Mouse (Mus musculus): ENCODE measurements at regions not wholly inside any gene's neighbourhood (a gene's known extent, or its start where the extent isn't known, plus 50 kb on each side); places are given as distances from the start of the nearest gene placed in this dataset.

DNA sequence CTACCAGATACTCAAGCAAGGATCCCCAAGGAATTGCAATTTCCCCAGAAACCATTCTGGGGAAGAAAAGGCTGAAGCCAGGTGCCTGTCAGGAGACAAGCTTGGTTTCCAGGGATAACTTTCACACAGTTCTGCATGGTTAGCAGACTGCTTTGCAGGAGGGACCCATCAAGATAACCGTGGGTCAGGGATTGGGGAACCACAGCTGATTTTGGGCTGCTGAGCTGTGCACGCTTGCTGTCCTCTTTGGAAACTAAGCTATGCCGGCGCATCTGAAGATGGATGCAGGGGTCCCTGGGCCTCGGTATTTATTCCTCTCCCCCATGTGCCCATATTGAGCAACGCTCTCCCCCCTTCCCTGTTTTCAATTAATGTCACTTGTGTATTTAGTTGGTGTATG is 151.1 kb downstream of the Qrsl1 start:
- ATAC-seq (ENCODE audit: extremely low read depth, insufficient number of reproducible peaks, low FRiP score, poor library complexity, severe bottlenecking) (no peak), DNase-seq (ENCODE audit: low spot score) (no peak)
- Histone ChIP-seq H3K4me3 (ENCODE audit: low read depth, low read length) (no peak overlapping the region), H3K4me1 (ENCODE audit: insufficient read depth, low read depth, low read length) (peaks cover 10% of the 10 kb centered on the region), H3K36me3 (replicated peaks) (no peaks in the 10 kb centered on the region), H3K27me3 (ENCODE audit: insufficient read depth, low read length) (no peaks in the 10 kb centered on the region), H3K9me3 (replicated peaks) (no peaks in the 10 kb centered on the region)
- TF ChIP-seq POLR2AphosphoS5 (IDR thresholded peaks at IDR 0.05; ENCODE audit: insufficient replicate concordance, low read depth, low read length) (no peak), CTCF (IDR thresholded peaks at IDR 0.05; ENCODE audit: low read depth, low read length) (no peak), TAL1 (conservative IDR thresholded peaks at IDR 0.05; ENCODE audit: low read depth, low read length) (no peak), GATA2 (IDR thresholded peaks at IDR 0.05; ENCODE audit: borderline replicate concordance, low read depth, low read length) (no peak), GATA1 (IDR thresholded peaks at IDR 0.05; ENCODE audit: borderline replicate concordance, low read length) (no peak)

DNA sequence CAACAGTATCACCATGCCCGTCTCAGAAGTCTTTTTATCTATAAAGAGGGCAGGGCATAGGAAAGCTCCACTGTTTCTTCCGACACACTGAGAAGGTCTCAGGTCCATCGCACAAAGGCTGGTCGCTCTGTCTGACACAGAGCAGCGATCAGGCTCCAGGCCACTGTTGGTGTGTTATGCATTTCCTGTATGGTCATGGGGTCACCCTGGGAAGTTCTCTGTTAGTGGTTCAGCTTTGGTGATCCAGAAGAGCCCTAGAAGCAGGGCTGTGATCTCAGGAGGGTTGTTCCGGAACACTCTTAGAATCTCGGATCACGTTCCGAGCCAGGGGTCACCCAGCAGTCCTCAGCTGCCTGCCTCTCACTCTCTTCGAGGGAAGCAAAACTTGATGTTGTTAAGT is 150.7 kb downstream of the Qrsl1 start:
- no peak for TF ChIP-seq GATA2 (IDR thresholded peaks at IDR 0.05; ENCODE audit: borderline replicate concordance, low read depth, low read length)
- TF ChIP-seq POLR2AphosphoS5 (IDR thresholded peaks at IDR 0.05; ENCODE audit: insufficient replicate concordance, low read depth, low read length): no peak
- TF ChIP-seq TAL1 (conservative IDR thresholded peaks at IDR 0.05; ENCODE audit: low read depth, low read length): no peak
- TF ChIP-seq GATA1 (IDR thresholded peaks at IDR 0.05; ENCODE audit: borderline replicate concordance, low read length): no peak
- TF ChIP-seq CTCF (IDR thresholded peaks at IDR 0.05; ENCODE audit: low read depth, low read length): no peak
- Histone ChIP-seq H3K9me3 (replicated peaks) (no peaks in the 10 kb centered on the region), H3K36me3 (replicated peaks) (no peaks in the 10 kb centered on the region), H3K4me3 (ENCODE audit: low read depth, low read length) (no peak overlapping the region), H3K27me3 (ENCODE audit: insufficient read depth, low read length) (no peaks in the 10 kb centered on the region), H3K4me1 (ENCODE audit: insufficient read depth, low read depth, low read length) (peaks cover 10% of the 10 kb centered on the region)
- ATAC-seq (ENCODE audit: extremely low read depth, insufficient number of reproducible peaks, low FRiP score, poor library complexity, severe bottlenecking) (no peak), DNase-seq (ENCODE audit: low spot score) (no peak)

GRCm38 (mm10) chr10:43751881-43752675 is 149.5 kb downstream of the Qrsl1 start:
- DNase-seq (ENCODE audit: low spot score): no peak
- Histone ChIP-seq H3K4me3 (ENCODE audit: low read depth, low read length) (no peak overlapping the region), H3K36me3 (replicated peaks) (no peaks in the 10 kb centered on the region), H3K27me3 (ENCODE audit: insufficient read depth, low read length) (no peaks in the 10 kb centered on the region), H3K9me3 (replicated peaks) (no peaks in the 10 kb centered on the region), H3K4me1 (ENCODE audit: insufficient read depth, low read depth, low read length) (peaks cover 11% of the 10 kb centered on the region)
- TF ChIP-seq GATA2 (IDR thresholded peaks at IDR 0.05; ENCODE audit: borderline replicate concordance, low read depth, low read length) (no peak), TAL1 (conservative IDR thresholded peaks at IDR 0.05; ENCODE audit: low read depth, low read length) (no peak), GATA1 (IDR thresholded peaks at IDR 0.05; ENCODE audit: borderline replicate concordance, low read length) (no peak), CTCF (IDR thresholded peaks at IDR 0.05; ENCODE audit: low read depth, low read length) (no peak), POLR2AphosphoS5 (IDR thresholded peaks at IDR 0.05; ENCODE audit: insufficient replicate concordance, low read depth, low read length) (no peak)
- no peak for ATAC-seq (ENCODE audit: extremely low read depth, insufficient number of reproducible peaks, low FRiP score, poor library complexity, severe bottlenecking)

- H3K27me3 ChIP-seq (ENCODE audit: insufficient read depth, low read length): no peaks in the 10 kb centered on the region
- H3K4me1 ChIP-seq (ENCODE audit: insufficient read depth, low read depth, low read length): peaks cover 36% of the 10 kb centered on the region
- no peak for TF ChIP-seq TAL1 (conservative IDR thresholded peaks at IDR 0.05; ENCODE audit: low read depth, low read length)
- TF ChIP-seq CTCF (IDR thresholded peaks at IDR 0.05; ENCODE audit: low read depth, low read length): no peak
- TF ChIP-seq GATA1 (IDR thresholded peaks at IDR 0.05; ENCODE audit: borderline replicate concordance, low read length): no peak
- no peak for TF ChIP-seq POLR2AphosphoS5 (IDR thresholded peaks at IDR 0.05; ENCODE audit: insufficient replicate concordance, low read depth, low read length)
- no peak for TF ChIP-seq GATA2 (IDR thresholded peaks at IDR 0.05; ENCODE audit: borderline replicate concordance, low read depth, low read length)
- no peaks in the 10 kb centered on the region for H3K36me3 ChIP-seq (replicated peaks)
- no peak overlapping the region for H3K4me3 ChIP-seq (ENCODE audit: low read depth, low read length)
- no peaks in the 10 kb centered on the region for H3K9me3 ChIP-seq (replicated peaks)
- ATAC-seq (ENCODE audit: extremely low read depth, insufficient number of reproducible peaks, low FRiP score, poor library complexity, severe bottlenecking) (no peak), DNase-seq (ENCODE audit: low spot score) (no peak)
Measured at GRCm38 (mm10) chr10:43756881-43757565, 144.5 kb downstream of the Qrsl1 start.

DNA sequence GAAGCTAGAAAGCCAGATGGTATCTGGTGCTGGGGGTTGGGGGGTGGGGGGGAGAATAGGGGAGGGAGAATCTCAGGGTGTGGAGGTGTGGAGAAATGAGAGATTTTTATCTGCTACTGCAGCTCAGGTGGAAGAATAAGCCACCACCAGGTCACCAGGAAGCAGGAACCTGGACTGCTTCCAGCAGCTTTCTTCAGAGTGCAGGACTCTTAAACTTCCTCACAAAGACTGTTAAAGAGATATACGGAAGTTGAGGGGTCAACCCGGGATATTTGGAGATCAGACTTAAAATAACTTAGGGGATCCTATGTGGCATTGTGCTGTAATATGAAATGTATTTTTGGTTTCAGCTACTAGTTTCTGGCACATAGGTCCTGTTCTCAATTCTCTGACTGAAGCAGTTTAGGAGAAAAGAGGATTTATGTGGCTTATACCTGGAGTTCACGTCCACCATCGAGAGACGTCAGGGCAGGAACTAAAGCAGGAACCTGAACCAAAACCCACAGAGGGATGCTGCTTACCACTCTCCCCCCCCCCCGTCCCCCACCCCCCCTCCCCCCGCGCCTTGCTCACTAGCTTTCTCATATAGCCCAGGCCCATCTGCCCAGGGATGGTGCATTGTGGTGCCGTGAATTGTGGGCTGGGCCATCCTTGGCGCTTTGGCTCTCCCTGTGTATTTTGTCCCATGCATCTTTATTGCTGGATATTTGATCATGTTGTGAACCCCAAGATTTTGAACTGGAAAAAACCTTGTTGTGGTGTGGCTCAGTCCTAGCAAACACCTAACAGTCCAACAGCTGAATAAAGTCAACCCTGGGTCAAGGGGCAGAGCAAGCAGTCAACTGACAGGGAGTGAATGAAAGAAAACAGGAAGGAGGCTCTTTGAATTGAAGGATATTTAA is 143.2 kb downstream of the Qrsl1 start:
- ATAC-seq (ENCODE audit: extremely low read depth, insufficient number of reproducible peaks, low FRiP score, poor library complexity, severe bottlenecking): no peak
- no peaks in the 10 kb centered on the region for H3K27me3 ChIP-seq (ENCODE audit: insufficient read depth, low read length)
- no peak for DNase-seq (ENCODE audit: low spot score)
- TF ChIP-seq TAL1 (conservative IDR thresholded peaks at IDR 0.05; ENCODE audit: low read depth, low read length): no peak
- no peak for TF ChIP-seq CTCF (IDR thresholded peaks at IDR 0.05; ENCODE audit: low read depth, low read length)
- no peak for TF ChIP-seq GATA1 (IDR thresholded peaks at IDR 0.05; ENCODE audit: borderline replicate concordance, low read length)
- no peak for TF ChIP-seq POLR2AphosphoS5 (IDR thresholded peaks at IDR 0.05; ENCODE audit: insufficient replicate concordance, low read depth, low read length)
- TF ChIP-seq GATA2 (IDR thresholded peaks at IDR 0.05; ENCODE audit: borderline replicate concordance, low read depth, low read length): no peak
- H3K4me1 ChIP-seq (ENCODE audit: insufficient read depth, low read depth, low read length): peaks cover 38% of the 10 kb centered on the region
- H3K9me3 ChIP-seq (replicated peaks): peaks cover 3% of the 10 kb centered on the region; the same call in 1 of the 2 replicates
- H3K36me3 ChIP-seq (replicated peaks): no peaks in the 10 kb centered on the region
- no peak overlapping the region for H3K4me3 ChIP-seq (ENCODE audit: low read depth, low read length)
